Mouse (Mus musculus): ENCODE data around the gene Enpp3. TPM values are rescaled to one million over a fixed set of nuclear protein-coding genes. Genes with fewer than 3 reads are reported as not detected.

Gene Enpp3
- polyA plus RNA-seq, 1 experiment from 2014 or later = 6.6 TPM

GRCm38 (mm10) chr10:24777916-24778642, 64.5 kb downstream of the Enpp3 start:
- Histone ChIP-seq H3K9me3 (no peaks in the 10 kb centered on the region), H3K36me3 (no peaks in the 10 kb centered on the region), H3K4me1 (no peaks in the 10 kb centered on the region), H3K27me3 (replicated peaks) (no peaks in the 10 kb centered on the region), H3K9ac (no peak overlapping the region), H3K4me3 (no peak overlapping the region), H3K4me2 (replicated peaks) (no peak overlapping the region), H3K27ac (no peak overlapping the region)
- 68% methylated on average over 14 of the region's 14 CpGs for WGBS
- ATAC-seq (ENCODE audit: low FRiP score, low read depth) = no peak

- Histone ChIP-seq H3K4me1 (no peaks in the 10 kb centered on the region), H3K9ac (no peak overlapping the region), H3K27me3 (replicated peaks) (no peaks in the 10 kb centered on the region), H3K4me3 (no peak overlapping the region), H3K27ac (no peak overlapping the region), H3K36me3 (no peaks in the 10 kb centered on the region), H3K9me3 (no peaks in the 10 kb centered on the region), H3K4me2 (replicated peaks) (no peak overlapping the region)
- 93% methylated on average over 7 of the region's 7 CpGs for WGBS
- ATAC-seq (ENCODE audit: low FRiP score, low read depth) = no peak
These were observed 73.1 kb downstream of the Enpp3 start for GRCm38 (mm10) chr10:24769496-24769895.

- H3K36me3 ChIP-seq = no peaks in the 10 kb centered on the region
- H3K9ac ChIP-seq = no peak overlapping the region
- no peaks in the 10 kb centered on the region for H3K4me1 ChIP-seq
- H3K4me3 ChIP-seq = no peak overlapping the region
- no peaks in the 10 kb centered on the region for H3K9me3 ChIP-seq
- H3K27ac ChIP-seq = no peak overlapping the region
- 26% methylated on average over 11 of the region's 11 CpGs for WGBS
- no peak overlapping the region for H3K4me2 ChIP-seq (replicated peaks)
- ATAC-seq (ENCODE audit: low FRiP score, low read depth) = 0 out of 2 replicates have a peak, but pooled peaks have one; percentile 35
- H3K27me3 ChIP-seq (replicated peaks) = no peaks in the 10 kb centered on the region
These were observed 74.9 kb downstream of the Enpp3 start for GRCm38 (mm10) chr10:24767695-24768094.

GRCm38 (mm10) chr10:24766061-24766460, 76.6 kb downstream of the Enpp3 start:
- ATAC-seq (ENCODE audit: low FRiP score, low read depth) = no peak
- Histone ChIP-seq H3K4me1 (no peaks in the 10 kb centered on the region), H3K4me3 (no peak overlapping the region), H3K36me3 (no peaks in the 10 kb centered on the region), H3K4me2 (replicated peaks) (no peak overlapping the region), H3K27me3 (replicated peaks) (no peaks in the 10 kb centered on the region), H3K9me3 (no peaks in the 10 kb centered on the region), H3K27ac (no peak overlapping the region), H3K9ac (no peak overlapping the region)
- 84% methylated on average over 1 of the region's 1 CpGs for WGBS

GRCm38 (mm10) chr10:24765151-24765755, 77.4 kb downstream of the Enpp3 start:
- no peak overlapping the region for H3K27ac ChIP-seq
- H3K4me1 ChIP-seq = no peaks in the 10 kb centered on the region
- no peak overlapping the region for H3K9ac ChIP-seq
- H3K9me3 ChIP-seq = no peaks in the 10 kb centered on the region
- peak; percentile 54; the same call in 1 of the 2 replicates for ATAC-seq (ENCODE audit: low FRiP score, low read depth)
- H3K4me3 ChIP-seq = no peak overlapping the region
- H3K4me2 ChIP-seq (replicated peaks) = no peak overlapping the region
- no peaks in the 10 kb centered on the region for H3K36me3 ChIP-seq
- 40% methylated on average over 6 of the region's 6 CpGs for WGBS
- H3K27me3 ChIP-seq (replicated peaks) = no peaks in the 10 kb centered on the region

GRCm38 (mm10) chr10:24764640-24765039, 78.0 kb downstream of the Enpp3 start:
- no peak overlapping the region for H3K27ac ChIP-seq
- WGBS = 65% methylated on average over 3 of the region's 3 CpGs

GRCm38 (mm10) chr10:24763257-24763656, 79.4 kb downstream of the Enpp3 start:
- Histone ChIP-seq H3K36me3 (no peaks in the 10 kb centered on the region), H3K4me3 (no peak overlapping the region), H3K27ac (no peak overlapping the region), H3K27me3 (replicated peaks) (no peaks in the 10 kb centered on the region), H3K9ac (no peak overlapping the region), H3K4me2 (replicated peaks) (no peak overlapping the region), H3K9me3 (no peaks in the 10 kb centered on the region), H3K4me1 (no peaks in the 10 kb centered on the region)
- ATAC-seq (ENCODE audit: low FRiP score, low read depth) = no peak
- 88% methylated on average over 3 of the region's 3 CpGs for WGBS

More at GRCm38 (mm10) chr10:24764640-24765039, 78.0 kb downstream of the Enpp3 start:
- no peak for ATAC-seq (ENCODE audit: low FRiP score, low read depth)
- Histone ChIP-seq H3K4me3 (no peak overlapping the region), H3K4me2 (replicated peaks) (no peak overlapping the region), H3K9ac (no peak overlapping the region), H3K36me3 (no peaks in the 10 kb centered on the region), H3K4me1 (no peaks in the 10 kb centered on the region), H3K27me3 (replicated peaks) (no peaks in the 10 kb centered on the region), H3K9me3 (no peaks in the 10 kb centered on the region)

- H3K4me1 ChIP-seq = no peaks in the 10 kb centered on the region
- no peak overlapping the region for H3K4me2 ChIP-seq (replicated peaks)
- no peak overlapping the region for H3K9ac ChIP-seq
- WGBS = 87% methylated on average over 8 of the region's 8 CpGs
- H3K36me3 ChIP-seq = no peaks in the 10 kb centered on the region
- no peaks in the 10 kb centered on the region for H3K9me3 ChIP-seq
- ATAC-seq (ENCODE audit: low FRiP score, low read depth) = no peak
- no peak overlapping the region for H3K4me3 ChIP-seq
- no peaks in the 10 kb centered on the region for H3K27me3 ChIP-seq (replicated peaks)
- no peak overlapping the region for H3K27ac ChIP-seq
These were observed 84.2 kb downstream of the Enpp3 start for GRCm38 (mm10) chr10:24758326-24758915.

- no peak for ATAC-seq (ENCODE audit: low FRiP score, low read depth)
- 35% methylated on average over 9 of the region's 9 CpGs for whole genome bisulfite sequencing
- H3K27ac ChIP-seq = no peak overlapping the region
- H3K4me3 ChIP-seq = no peak overlapping the region
- no peaks in the 10 kb centered on the region for H3K9me3 ChIP-seq
- no peaks in the 10 kb centered on the region for H3K36me3 ChIP-seq
- H3K4me1 ChIP-seq = no peaks in the 10 kb centered on the region
- no peaks in the 10 kb centered on the region for H3K27me3 ChIP-seq (replicated peaks)
- H3K9ac ChIP-seq = no peak overlapping the region
- H3K4me2 ChIP-seq (replicated peaks) = peak overlapping the region; percentile 41
These were observed 87.6 kb downstream of the Enpp3 start for GRCm38 (mm10) chr10:24754874-24755540.

GRCm38 (mm10) chr10:24754251-24754835, 88.3 kb downstream of the Enpp3 start:
- Histone ChIP-seq H3K27ac (no peak overlapping the region), H3K9me3 (no peaks in the 10 kb centered on the region), H3K4me1 (no peaks in the 10 kb centered on the region), H3K4me2 (replicated peaks) (peak overlapping the region; percentile 41), H3K9ac (no peak overlapping the region), H3K27me3 (replicated peaks) (no peaks in the 10 kb centered on the region), H3K4me3 (0 out of 2 replicates have a peak overlapping the region, but pooled peaks have one; percentile 16), H3K36me3 (no peaks in the 10 kb centered on the region)
- no peak for ATAC-seq (ENCODE audit: low FRiP score, low read depth)
- 59% methylated on average over 11 of the region's 11 CpGs for WGBS

- H3K9ac ChIP-seq = no peak overlapping the region
- no peak overlapping the region for H3K4me3 ChIP-seq
- no peaks in the 10 kb centered on the region for H3K4me1 ChIP-seq
- WGBS = 78% methylated on average over 16 of the region's 16 CpGs
- 0 out of 2 replicates have a peak, but pooled peaks have one; percentile 7 for ATAC-seq (ENCODE audit: low FRiP score, low read depth)
- no peaks in the 10 kb centered on the region for H3K27me3 ChIP-seq (replicated peaks)
- no peaks in the 10 kb centered on the region for H3K36me3 ChIP-seq
- H3K4me2 ChIP-seq (replicated peaks) = peak overlapping the region; percentile 41
- no peak overlapping the region for H3K27ac ChIP-seq
- no peaks in the 10 kb centered on the region for H3K9me3 ChIP-seq
These were observed 88.9 kb downstream of the Enpp3 start for GRCm38 (mm10) chr10:24753536-24754250.
